Mouse (Mus musculus): ENCODE measurements at regions not wholly inside any gene's neighbourhood (a gene's known extent, or its start where the extent isn't known, plus 50 kb on each side); places are given as distances from the start of the nearest gene placed in this dataset.

GRCm38 (mm10) chr6:117114859-117115258 is 53.5 kb upstream of the Cxcl12 start:
- DNase-seq (ENCODE audit: low read depth): no peak

GRCm38 (mm10) chr6:117118081-117118480 is 50.3 kb upstream of the Cxcl12 start:
- no peak for DNase-seq (ENCODE audit: low read depth)

All from c-Kit-positive CD71-negative TER-119-negative erythroid progenitor cells, embryonic 14.5 days (primary cell).